Mouse (Mus musculus) lung, postnatal 4 days (tissue): Measurements from ENCODE around the gene Napsa.
A peak's percentile ranks its signal among the peaks of the same experiment; 100 is the strongest.

Experiments
- DNase-seq, 2 experiments: peaks; one replicate each; pipeline ENCODE4 v3.0.0; 2021

Napsa gene

GRCm38 (mm10) chr7:44572213-44572701 is at the start of gene Napsa:
Gene Napsa, plus strand, starts transcription at chr7:44572380.
- peak; percentile 74 to 81 for DNase-seq

- DNase-seq = no peak
Measured at GRCm38 (mm10) chr7:44523056-44523455, 49.1 kb upstream of the Napsa start.

DNA sequence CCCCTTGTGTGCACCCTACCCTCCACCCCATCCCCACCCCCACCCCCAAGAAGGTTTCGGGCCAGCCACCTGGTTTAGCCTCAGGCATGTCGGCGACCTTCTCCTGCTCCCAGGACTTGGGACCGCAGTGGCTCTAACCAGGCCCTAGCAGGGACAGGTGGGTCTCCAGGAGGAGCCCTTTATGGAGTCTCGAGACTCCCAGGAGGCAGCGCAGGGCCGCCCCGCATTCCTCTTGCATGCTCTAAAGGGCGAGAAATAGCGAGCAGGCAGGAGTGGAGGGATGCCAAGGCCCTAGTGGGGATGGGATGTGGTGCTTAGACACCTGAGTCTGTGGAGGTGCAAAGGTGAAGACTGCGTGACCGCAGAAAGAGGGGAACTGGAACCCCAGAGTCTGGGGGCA is 47.7 kb upstream of the Napsa start, which contains the start of gene Mybpc2:
TSS of gene Mybpc2 (minus strand) at position 155 of the 400 bp plus-strand sequence.
- peak; percentile 48 to 59 for DNase-seq

GRCm38 (mm10) chr7:44525126-44525832 is 46.9 kb upstream of the Napsa start:
- DNase-seq = peak; percentile 86 to 92

DNA sequence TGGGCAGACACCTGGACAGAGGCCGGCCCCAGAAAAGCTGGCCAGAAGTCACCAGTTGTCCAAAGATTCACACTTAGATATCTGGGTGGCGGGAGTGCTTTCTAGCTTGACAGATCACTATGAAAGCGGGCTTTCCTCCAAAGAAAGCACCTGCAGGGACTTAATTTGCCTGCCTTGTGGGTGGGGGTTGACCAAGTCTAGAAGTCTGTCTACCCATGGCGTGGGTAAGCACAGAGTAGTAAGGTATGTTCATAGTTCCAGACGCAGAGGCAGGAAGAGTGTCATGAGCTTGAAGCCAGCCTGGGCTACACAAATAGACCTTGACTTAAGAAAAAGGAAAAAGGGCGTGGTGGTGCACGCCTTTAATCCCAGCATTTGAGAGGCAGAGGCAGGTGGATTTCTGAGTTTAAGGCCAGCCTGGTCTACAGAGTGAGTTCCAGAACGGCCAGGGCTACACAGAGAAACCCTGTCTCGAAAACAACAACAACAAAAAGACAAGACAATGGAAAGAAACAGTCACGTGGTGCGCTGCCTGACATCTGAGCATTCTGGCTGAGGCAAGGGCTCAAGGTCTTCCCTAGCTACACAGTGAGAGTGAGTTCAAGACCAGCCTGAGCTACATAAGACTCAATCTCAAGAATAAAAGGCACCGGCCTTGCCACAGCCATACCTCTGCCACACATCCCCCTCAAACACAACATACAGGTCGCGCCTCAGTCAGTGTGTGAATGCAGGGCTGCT is 45.6 kb upstream of the Napsa start:
- DNase-seq = no peak

DNA sequence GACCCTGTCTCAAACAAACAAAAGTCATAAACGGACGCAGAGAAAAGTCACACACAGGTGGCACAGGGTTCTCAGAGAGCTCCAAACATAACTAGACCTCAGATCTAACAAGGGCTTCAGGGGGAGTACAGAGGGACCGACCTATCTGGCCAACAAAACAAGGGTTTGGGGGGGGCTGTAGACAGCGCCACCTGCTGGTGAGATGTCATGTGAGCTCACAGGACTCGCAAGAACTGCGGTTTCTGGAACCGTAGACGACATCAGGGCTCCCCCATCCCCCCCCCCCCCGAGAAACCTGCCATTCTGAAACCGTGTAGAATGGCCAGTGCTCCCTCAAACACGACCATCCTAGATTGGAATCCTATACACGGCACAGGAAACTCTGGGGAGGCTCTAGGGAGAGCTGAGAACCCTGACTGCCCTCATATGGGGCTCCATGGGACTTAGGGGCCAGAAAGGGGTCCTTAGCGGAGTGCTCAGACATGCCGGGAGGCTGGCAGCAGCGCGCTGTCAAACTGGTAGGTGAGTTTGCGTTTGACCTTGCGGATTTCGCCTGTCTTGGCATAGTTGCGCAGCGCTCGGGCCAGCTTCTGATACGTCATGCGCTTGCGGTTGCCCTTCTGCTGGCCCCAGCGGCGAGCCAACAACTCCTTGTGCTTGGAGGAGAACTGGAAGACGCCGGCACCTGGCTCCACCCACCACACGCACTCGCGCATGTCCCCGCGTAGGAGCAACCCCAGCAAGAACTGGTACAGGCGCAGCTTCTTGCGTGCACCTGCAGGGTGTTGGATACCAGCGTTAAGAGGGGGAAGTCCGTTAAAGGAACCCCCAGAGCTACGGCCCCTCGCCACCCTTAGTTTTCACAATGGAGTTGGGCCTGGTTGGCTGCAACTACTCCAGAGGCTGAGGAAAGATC is 44.4 kb upstream of the Napsa start:
- DNase-seq = peak; percentile 82 to 88

DNA sequence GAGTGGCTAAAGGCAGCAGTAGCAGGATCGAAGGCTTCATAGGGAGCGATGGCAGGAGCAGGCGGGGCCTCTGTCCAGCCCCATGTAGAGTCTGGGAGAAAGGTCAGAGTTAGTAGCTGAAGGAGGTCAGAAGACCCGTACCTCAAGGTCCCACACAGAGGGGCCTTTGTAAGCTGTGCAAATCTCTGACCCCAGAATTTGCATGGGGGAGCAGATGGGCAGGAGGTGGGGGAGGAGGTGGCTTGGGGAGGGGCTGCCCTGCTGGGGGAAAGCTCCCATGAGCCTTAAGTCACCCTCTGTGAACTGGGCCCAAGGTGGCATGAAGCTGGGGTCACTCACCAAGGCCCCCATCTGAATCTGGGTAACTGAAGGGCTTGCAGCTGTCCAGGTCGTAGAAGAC is 42.7 kb upstream of the Napsa start:
- DNase-seq = no peak

DNA sequence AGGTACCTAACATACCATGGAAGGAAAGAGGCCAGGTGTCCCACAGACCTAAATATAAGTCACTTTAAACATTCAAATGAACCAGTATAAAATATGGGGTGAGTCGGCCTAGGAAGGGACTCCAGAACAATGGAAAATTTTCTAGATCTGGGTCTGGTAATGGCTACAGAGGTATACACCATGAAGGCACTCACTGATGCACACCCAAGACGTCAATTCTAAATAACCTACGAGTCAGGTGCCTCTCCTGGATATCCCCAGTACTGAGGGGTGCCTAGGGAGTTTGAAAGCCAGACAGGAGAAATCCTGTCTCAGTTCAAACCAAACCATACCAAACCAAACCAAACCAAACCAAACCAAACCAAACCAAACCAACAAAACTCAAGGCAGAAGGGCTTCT is 41.7 kb upstream of the Napsa start:
- DNase-seq = no peak

- no peak for DNase-seq
Measured at GRCm38 (mm10) chr7:44531207-44531606, 41.0 kb upstream of the Napsa start.

DNA sequence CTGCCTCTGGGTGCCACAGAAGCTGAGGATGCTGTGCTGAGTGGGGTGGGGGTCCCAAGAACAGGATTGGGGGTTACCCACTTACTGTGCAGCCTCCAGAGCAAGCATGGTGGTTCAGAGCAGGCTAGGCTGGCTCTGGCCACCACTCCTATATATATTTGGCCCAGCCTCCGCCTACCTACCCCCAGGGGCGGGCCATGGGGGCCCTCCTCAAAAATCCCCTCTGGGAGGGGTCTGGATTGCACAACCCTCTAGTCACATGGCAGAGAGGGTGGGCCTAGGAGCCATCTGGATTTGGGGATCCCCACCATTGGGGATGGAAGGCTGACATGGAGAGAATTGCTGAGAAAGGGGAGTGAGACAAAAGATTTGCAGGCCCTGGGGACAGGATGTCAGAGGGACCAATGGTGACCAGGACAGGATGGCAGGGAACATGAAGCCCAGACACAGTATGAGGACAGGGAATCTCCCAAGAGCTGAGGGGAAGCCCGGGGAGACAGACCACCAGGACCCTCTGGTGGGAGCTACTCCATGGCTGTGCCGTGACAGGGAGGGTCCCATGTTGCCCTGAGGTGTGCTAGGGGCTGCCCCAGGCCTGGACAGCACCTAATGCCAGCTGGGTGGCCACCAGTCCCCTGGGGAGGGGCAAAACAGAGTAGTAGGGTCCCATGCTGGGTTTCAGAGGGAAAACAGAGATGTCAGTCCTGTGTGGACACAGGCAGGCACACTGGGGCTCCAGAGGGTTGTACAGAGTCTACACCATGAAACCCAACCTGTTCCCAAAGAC is 40.0 kb upstream of the Napsa start, which contains the start of gene Spib:
TSS of gene Spib (minus strand) at position 126 of the 787 bp plus-strand sequence.
- no peak for DNase-seq

DNA sequence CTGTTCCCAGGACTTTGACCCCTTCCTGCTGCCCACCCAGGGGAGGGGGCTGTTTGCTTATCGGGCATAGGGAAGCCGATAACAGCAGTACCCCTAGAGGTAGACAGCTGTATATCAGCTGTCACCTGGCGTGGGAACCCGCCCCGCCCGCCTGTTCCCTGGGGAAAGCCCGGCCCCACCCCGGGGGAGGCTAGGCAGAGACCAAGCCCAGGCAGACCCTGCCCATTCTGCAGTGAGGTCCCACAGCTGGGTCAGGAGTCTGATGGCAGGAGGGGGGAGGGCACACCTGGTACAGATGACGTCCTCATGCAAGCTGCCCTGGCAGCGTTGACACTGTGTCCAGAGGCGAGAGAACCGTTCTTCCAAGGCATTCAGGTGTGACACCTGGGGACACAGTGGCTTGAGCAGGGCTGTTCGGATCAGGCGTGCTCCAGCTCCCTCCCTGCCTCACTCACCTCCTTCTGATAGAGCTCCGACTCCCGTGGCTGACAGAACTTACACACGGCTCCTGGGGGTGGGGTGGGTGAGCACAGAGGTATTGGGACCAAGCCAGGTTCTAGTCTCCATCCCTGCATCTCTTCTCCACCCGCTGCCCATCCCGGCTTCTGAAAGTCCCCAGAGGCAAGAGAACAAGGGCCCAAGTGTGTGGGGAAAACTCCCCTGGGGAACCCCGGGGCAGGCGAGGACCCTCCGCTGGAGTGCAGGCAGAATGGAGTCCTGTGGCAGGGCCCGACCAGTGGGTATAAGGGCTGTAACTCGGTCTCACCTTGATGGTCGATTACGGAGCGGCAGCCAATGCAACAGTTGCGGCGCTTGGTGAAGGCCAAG is 39.0 kb upstream of the Napsa start:
- DNase-seq = no peak

GRCm38 (mm10) chr7:44533746-44534045 is 38.5 kb upstream of the Napsa start:
- DNase-seq = no peak

GRCm38 (mm10) chr7:44534242-44534641 is 37.9 kb upstream of the Napsa start:
- DNase-seq = peak in 1 of 2 experiments; percentile 63

- DNase-seq = no peak
Measured at GRCm38 (mm10) chr7:44534656-44535441, 37.3 kb upstream of the Napsa start.

- DNase-seq = no peak
Measured at GRCm38 (mm10) chr7:44535657-44536589, 36.3 kb upstream of the Napsa start.

GRCm38 (mm10) chr7:44536590-44536968 is 35.6 kb upstream of the Napsa start:
- peak; percentile 69 to 84 for DNase-seq

GRCm38 (mm10) chr7:44537009-44537408 is 35.2 kb upstream of the Napsa start:
- DNase-seq = no peak

GRCm38 (mm10) chr7:44537496-44537895 is 34.7 kb upstream of the Napsa start:
- DNase-seq = no peak
